Mouse (Mus musculus) lung, postnatal 36 days (tissue): ENCODE data around the gene Dusp28.
A peak's percentile ranks its signal among the peaks of the same experiment; 100 is the strongest.

ENCODE experiments used
- DNase-seq: peaks from one replicate; pipeline ENCODE4 v3.0.0; 2022; ENCODE audit warnings: mixed read lengths

The Dusp28 gene

GRCm38 (mm10) chr1:92906779-92907631, at the start of gene Dusp28:
Gene Dusp28 (plus strand): TSS chr1:92906981.
- DNase-seq: peak; percentile 95

GRCm38 (mm10) chr1:92861503-92861902, 45.3 kb upstream of the Dusp28 start:
- DNase-seq: no peak

GRCm38 (mm10) chr1:92863268-92863667, 43.5 kb upstream of the Dusp28 start:
- DNase-seq: no peak

GRCm38 (mm10) chr1:92866170-92866569, 40.6 kb upstream of the Dusp28 start:
- DNase-seq: no peak

- no peak for DNase-seq
These were observed 36.8 kb upstream of the Dusp28 start for GRCm38 (mm10) chr1:92869985-92870384.

- DNase-seq: no peak
These were observed 34.1 kb upstream of the Dusp28 start for GRCm38 (mm10) chr1:92872666-92873065.

GRCm38 (mm10) chr1:92874011-92874410, 32.8 kb upstream of the Dusp28 start:
- no peak for DNase-seq

- no peak for DNase-seq
These were observed 31.2 kb upstream of the Dusp28 start for GRCm38 (mm10) chr1:92875360-92876111.

- DNase-seq: no peak
These were observed 29.3 kb upstream of the Dusp28 start for GRCm38 (mm10) chr1:92877431-92877978.

- DNase-seq: no peak
These were observed 28.6 kb upstream of the Dusp28 start for GRCm38 (mm10) chr1:92878066-92878741.

- DNase-seq: no peak
These were observed 27.5 kb upstream of the Dusp28 start for GRCm38 (mm10) chr1:92879266-92879665.

GRCm38 (mm10) chr1:92880101-92880500, 26.7 kb upstream of the Dusp28 start:
- no peak for DNase-seq

- DNase-seq: no peak
These were observed 24.8 kb upstream of the Dusp28 start for GRCm38 (mm10) chr1:92881982-92882381.

- no peak for DNase-seq
These were observed 17.7 kb upstream of the Dusp28 start for GRCm38 (mm10) chr1:92888901-92889655.

- DNase-seq: no peak
These were observed 14.0 kb upstream of the Dusp28 start for GRCm38 (mm10) chr1:92892791-92893190.

- DNase-seq: no peak
These were observed 12.9 kb upstream of the Dusp28 start for GRCm38 (mm10) chr1:92893896-92894295.

- DNase-seq: peak; percentile 82
These were observed 11.7 kb upstream of the Dusp28 start for GRCm38 (mm10) chr1:92895089-92895488.

- DNase-seq: peak; percentile 77
These were observed 4.0 kb upstream of the Dusp28 start, which contains the start of gene Ankmy1 for GRCm38 (mm10) chr1:92902786-92903185. Gene Ankmy1 (minus strand): TSS chr1:92902906.

- peak; percentile 45 for DNase-seq
These were observed 3.2 kb upstream of the Dusp28 start for GRCm38 (mm10) chr1:92903627-92904026.

- no peak for DNase-seq
These were observed 974 bp upstream of the Dusp28 start for GRCm38 (mm10) chr1:92905703-92906310.

- DNase-seq: no peak
These were observed 1.0 kb downstream of the Dusp28 start for GRCm38 (mm10) chr1:92907632-92908360.
